Mouse (Mus musculus) stomach, embryonic 15.5 days (tissue): Measurements from ENCODE around the gene Csrnp1. TPM values are rescaled to one million over a fixed set of nuclear protein-coding genes. Genes with fewer than 3 reads are reported as not detected.
A peak's percentile ranks its signal among the peaks of the same experiment; 100 is the strongest.
"Not testable (repeated sequence)": the region's sequence is repeated elsewhere in the genome, so short reads cannot be mapped to it uniquely, and the experiment has no call there.

ENCODE experiments used
- ATAC-seq: fragments of 200-750 bp; cut with Nextera tagmentation; 2 replicates; pipeline ENCODE4 v1.8.0; 2017; ENCODE audit warnings: low read depth, moderate number of reproducible peaks, moderate TSS enrichment; ENCODE audit not compliant: insufficient read depth, low FRiP score
- H3K27ac ChIP-seq: fragments of 300-500 bp; sonication (generic); 2 replicates; pipeline ENCODE4 v1.5.1; 2015; ENCODE audit warnings: mild to moderate bottlenecking, inconsistent platforms
- H3K27me3 ChIP-seq: fragments of 300-500 bp; sonication (generic); replicated peaks from 2 replicates; pipeline ENCODE4 v1.6.1; 2015; ENCODE audit warnings: inconsistent platforms
- H3K36me3 ChIP-seq: fragments of 300-500 bp; sonication (generic); 2 replicates; pipeline ENCODE4 v1.6.1; 2015; ENCODE audit warnings: inconsistent platforms
- H3K4me1 ChIP-seq: fragments of 300-500 bp; sonication (generic); 2 replicates; pipeline ENCODE4 v1.6.1; 2015; ENCODE audit warnings: inconsistent platforms
- H3K4me2 ChIP-seq: fragments of 300-500 bp; sonication (generic); 2 replicates; pipeline ENCODE4 v1.6.1; 2015; ENCODE audit warnings: mild to moderate bottlenecking, inconsistent platforms
- H3K4me3 ChIP-seq: fragments of 300-500 bp; sonication (generic); replicated peaks from 2 replicates; pipeline ENCODE4 v1.5.1; 2015; ENCODE audit warnings: inconsistent platforms
- H3K9ac ChIP-seq: fragments of 300-500 bp; sonication (generic); 2 replicates; pipeline ENCODE4 v1.6.1; 2015; ENCODE audit warnings: inconsistent platforms
- H3K9me3 ChIP-seq: fragments of 300-500 bp; sonication (generic); 2 replicates; pipeline ENCODE4 v1.6.1; 2016; ENCODE audit warnings: inconsistent platforms
- WGBS: fragments of 180-500 bp; shearing (Covaris S2); methylation state at CpG from one replicate; pipeline ENCODE4 v1.1.7; 2015; 5-methylcytosine and 5-hydroxymethylcytosine counted together
- polyA plus RNA-seq: library from polyadenylated mRNA; unstranded; fragments of >200 nt; fragmentation: Nextera tagmentation; extraction: Ambion mirVana; gene quantifications from 2 replicates; pipeline ENCODE4 v1.2.1, GENCODE M21; 2015

Gene Csrnp1
- polyA plus RNA-seq, 1 experiment from 2014 or later: 5.7 TPM

- Histone ChIP-seq H3K36me3 (no peaks in the 10 kb centered on the region), H3K27ac (no peak overlapping the region), H3K4me1 (peaks cover 13% of the 10 kb centered on the region), H3K9ac (no peak overlapping the region), H3K4me3 (no peak overlapping the region), H3K4me2 (no peak overlapping the region), H3K9me3 (no peaks in the 10 kb centered on the region), H3K27me3 (no peaks in the 10 kb centered on the region)
- no peak for ATAC-seq
- WGBS: 47% methylated on average over 6 of the region's 6 CpGs
These were observed 30.4 kb upstream of the Csrnp1 start for GRCm38 (mm10) chr9:120014828-120015227.

- no peak for ATAC-seq
- WGBS: 62% methylated on average over 11 of the region's 11 CpGs
These were observed 28.9 kb upstream of the Csrnp1 start for GRCm38 (mm10) chr9:120013251-120013820.

GRCm38 (mm10) chr9:120012781-120013180, 28.3 kb upstream of the Csrnp1 start:
- Histone ChIP-seq H3K9ac (no peak overlapping the region), H3K4me3 (no peak overlapping the region), H3K4me1 (peaks cover 16% of the 10 kb centered on the region), H3K9me3 (no peaks in the 10 kb centered on the region), H3K36me3 (no peaks in the 10 kb centered on the region), H3K27me3 (no peaks in the 10 kb centered on the region), H3K27ac (no peak overlapping the region), H3K4me2 (no peak overlapping the region)
- ATAC-seq: no peak
- WGBS: 83% methylated on average over 5 of the region's 5 CpGs

More at GRCm38 (mm10) chr9:120013251-120013820, 28.9 kb upstream of the Csrnp1 start:
- Histone ChIP-seq H3K4me1 (peaks cover 16% of the 10 kb centered on the region), H3K36me3 (no peaks in the 10 kb centered on the region), H3K4me2 (no peak overlapping the region), H3K27me3 (no peaks in the 10 kb centered on the region), H3K9me3 (no peaks in the 10 kb centered on the region), H3K9ac (no peak overlapping the region), H3K27ac (no peak overlapping the region), H3K4me3 (no peak overlapping the region)

GRCm38 (mm10) chr9:120012161-120012560, 27.7 kb upstream of the Csrnp1 start:
- H3K4me2 ChIP-seq, ATAC-seq, H3K27me3 ChIP-seq, H3K36me3 ChIP-seq, H3K4me3 ChIP-seq, H3K27ac ChIP-seq, H3K9ac ChIP-seq, H3K9me3 ChIP-seq: not testable (repeated sequence)
- WGBS: 83% methylated on average over 6 of the region's 6 CpGs
- peaks cover 16% of the 10 kb centered on the region for H3K4me1 ChIP-seq

GRCm38 (mm10) chr9:120011533-120011932, 27.1 kb upstream of the Csrnp1 start:
- peak overlapping the region; percentile 40 for H3K4me3 ChIP-seq
- H3K36me3 ChIP-seq: no peaks in the 10 kb centered on the region
- peak overlapping the region; percentile 82 for H3K27ac ChIP-seq
- no peaks in the 10 kb centered on the region for H3K9me3 ChIP-seq
- WGBS: 1% methylated on average over 10 of the region's 10 CpGs
- peak; percentile 48 for ATAC-seq
- H3K4me2 ChIP-seq: peak overlapping the region; percentile 75
- H3K27me3 ChIP-seq: no peaks in the 10 kb centered on the region
- no peak overlapping the region for H3K9ac ChIP-seq
- H3K4me1 ChIP-seq: peaks cover 16% of the 10 kb centered on the region

GRCm38 (mm10) chr9:120010781-120011511, 26.5 kb upstream of the Csrnp1 start:
- no peaks in the 10 kb centered on the region for H3K9me3 ChIP-seq
- H3K36me3 ChIP-seq: no peaks in the 10 kb centered on the region
- H3K27ac ChIP-seq: peak overlapping the region; percentile 82
- H3K4me3 ChIP-seq: peak overlapping the region; percentile 40
- H3K4me2 ChIP-seq: peak overlapping the region; percentile 75
- 2% methylated on average over 58 of the region's 60 CpGs for WGBS
- ATAC-seq: peak; percentile 90
- no peak overlapping the region for H3K9ac ChIP-seq
- H3K4me1 ChIP-seq: peaks cover 16% of the 10 kb centered on the region
- no peaks in the 10 kb centered on the region for H3K27me3 ChIP-seq

GRCm38 (mm10) chr9:120009871-120010270, 25.4 kb upstream of the Csrnp1 start:
- no peak overlapping the region for H3K4me2 ChIP-seq
- no peaks in the 10 kb centered on the region for H3K36me3 ChIP-seq
- H3K4me3 ChIP-seq: no peak overlapping the region
- peaks cover 16% of the 10 kb centered on the region for H3K4me1 ChIP-seq
- H3K27ac ChIP-seq: no peak overlapping the region
- ATAC-seq: no peak
- H3K9ac ChIP-seq: no peak overlapping the region
- WGBS: 96% methylated on average over 3 of the region's 3 CpGs
- no peaks in the 10 kb centered on the region for H3K27me3 ChIP-seq
- no peaks in the 10 kb centered on the region for H3K9me3 ChIP-seq

GRCm38 (mm10) chr9:120009226-120009841, 24.9 kb upstream of the Csrnp1 start:
- H3K4me1 ChIP-seq: peaks cover 16% of the 10 kb centered on the region

GRCm38 (mm10) chr9:120007833-120008232, 23.4 kb upstream of the Csrnp1 start:
- Histone ChIP-seq H3K9me3 (no peaks in the 10 kb centered on the region), H3K4me1 (peaks cover 13% of the 10 kb centered on the region), H3K27me3 (no peaks in the 10 kb centered on the region), H3K27ac (no peak overlapping the region), H3K4me2 (no peak overlapping the region), H3K36me3 (no peaks in the 10 kb centered on the region), H3K4me3 (no peak overlapping the region), H3K9ac (no peak overlapping the region)
- WGBS: 86% methylated on average over 1 of the region's 1 CpGs
- no peak for ATAC-seq

More at GRCm38 (mm10) chr9:120009226-120009841, 24.9 kb upstream of the Csrnp1 start:
- no peak overlapping the region for H3K27ac ChIP-seq
- H3K36me3 ChIP-seq: no peaks in the 10 kb centered on the region
- H3K9ac ChIP-seq: no peak overlapping the region
- WGBS: 63% methylated on average over 7 of the region's 7 CpGs
- ATAC-seq: no peak
- no peaks in the 10 kb centered on the region for H3K9me3 ChIP-seq
- H3K4me3 ChIP-seq: no peak overlapping the region
- no peak overlapping the region for H3K4me2 ChIP-seq
- no peaks in the 10 kb centered on the region for H3K27me3 ChIP-seq

- Histone ChIP-seq H3K27me3 (no peaks in the 10 kb centered on the region), H3K27ac (no peak overlapping the region), H3K4me1 (peaks cover 18% of the 10 kb centered on the region), H3K36me3 (no peaks in the 10 kb centered on the region), H3K4me2 (no peak overlapping the region), H3K9ac (no peak overlapping the region), H3K4me3 (no peak overlapping the region), H3K9me3 (no peaks in the 10 kb centered on the region)
- ATAC-seq: no peak
- WGBS: 42% methylated on average over 3 of the region's 3 CpGs
These were observed 21.5 kb upstream of the Csrnp1 start for GRCm38 (mm10) chr9:120005936-120006335.

GRCm38 (mm10) chr9:120002893-120003292, 18.4 kb upstream of the Csrnp1 start:
- no peak overlapping the region for H3K9ac ChIP-seq
- ATAC-seq: no peak
- no peaks in the 10 kb centered on the region for H3K36me3 ChIP-seq
- no peak overlapping the region for H3K4me3 ChIP-seq
- peaks cover 13% of the 10 kb centered on the region for H3K4me1 ChIP-seq
- H3K27ac ChIP-seq: no peak overlapping the region
- H3K9me3 ChIP-seq: no peaks in the 10 kb centered on the region
- H3K4me2 ChIP-seq: no peak overlapping the region
- WGBS: 78% methylated on average over 5 of the region's 5 CpGs
- H3K27me3 ChIP-seq: no peaks in the 10 kb centered on the region
